Mouse (Mus musculus) midbrain, embryonic 11.5 days (tissue): Measurements from ENCODE around the gene Ngb. TPM values are rescaled to one million over a fixed set of nuclear protein-coding genes. Genes with fewer than 3 reads are reported as not detected.

Source experiments
- ATAC-seq: fragments of 200-750 bp; cut with Nextera tagmentation; 2 replicates; pipeline ENCODE4 v1.8.0; 2017; ENCODE audit warnings: moderate TSS enrichment, moderate library complexity; ENCODE audit not compliant: low FRiP score
- DNase-seq: peaks from one replicate; pipeline ENCODE4 v3.0.0; 2015; ENCODE audit warnings: low spot score; ENCODE audit errors: missing footprints
- H3K27ac ChIP-seq: fragments of 300-500 bp; sonication (generic); 2 replicates; pipeline ENCODE4 v1.5.1; 2014; ENCODE audit warnings: low read depth, low read length
- H3K27me3 ChIP-seq: fragments of 300-500 bp; sonication (generic); 2 replicates; pipeline ENCODE4 v1.6.1; 2014; ENCODE audit warnings: mild to moderate bottlenecking, low read length, moderate library complexity, mixed read lengths; ENCODE audit not compliant: control insufficient read depth, insufficient read depth
- H3K36me3 ChIP-seq: fragments of 300-500 bp; sonication (generic); 2 replicates; pipeline ENCODE4 v1.6.1; 2014; ENCODE audit warnings: mild to moderate bottlenecking, low read length, moderate library complexity, mixed read lengths; ENCODE audit not compliant: control insufficient read depth, insufficient read depth
- H3K4me1 ChIP-seq: fragments of 300-500 bp; sonication (generic); 2 replicates; pipeline ENCODE4 v1.6.1; 2014; ENCODE audit warnings: low read length; ENCODE audit not compliant: control insufficient read depth, insufficient read depth
- H3K4me2 ChIP-seq: fragments of 300-500 bp; sonication (generic); 2 replicates; pipeline ENCODE4 v1.6.1; 2014; ENCODE audit warnings: mild to moderate bottlenecking, moderate library complexity
- H3K4me3 ChIP-seq: fragments of 300-500 bp; sonication (generic); 2 replicates; pipeline ENCODE4 v1.5.1; 2014; ENCODE audit warnings: low read depth, low read length
- H3K9ac ChIP-seq: fragments of 300-500 bp; sonication (generic); 2 replicates; pipeline ENCODE4 v1.6.1; 2014; ENCODE audit warnings: low read length
- H3K9me3 ChIP-seq: fragments of 300-500 bp; sonication (generic); 2 replicates; pipeline ENCODE4 v1.6.1; 2016; ENCODE audit warnings: low read length; ENCODE audit not compliant: control insufficient read depth
- WGBS: fragments of 180-500 bp; shearing (Covaris S2); extraction: QIAGEN DNeasy Blood & Tissue Kit; methylation state at CpG from one replicate; pipeline ENCODE4 v1.1.7; 2014; 5-methylcytosine and 5-hydroxymethylcytosine counted together
- polyA plus RNA-seq: library from polyadenylated mRNA; unstranded; fragments of >200 nt; fragmentation: Nextera tagmentation; extraction: Ambion mirVana; gene quantifications from 2 replicates; pipeline ENCODE4 v1.2.1, GENCODE M21; 2014

Gene Ngb
- polyA plus RNA-seq, 1 experiment from 2014 or later = 0.33 TPM

DNA sequence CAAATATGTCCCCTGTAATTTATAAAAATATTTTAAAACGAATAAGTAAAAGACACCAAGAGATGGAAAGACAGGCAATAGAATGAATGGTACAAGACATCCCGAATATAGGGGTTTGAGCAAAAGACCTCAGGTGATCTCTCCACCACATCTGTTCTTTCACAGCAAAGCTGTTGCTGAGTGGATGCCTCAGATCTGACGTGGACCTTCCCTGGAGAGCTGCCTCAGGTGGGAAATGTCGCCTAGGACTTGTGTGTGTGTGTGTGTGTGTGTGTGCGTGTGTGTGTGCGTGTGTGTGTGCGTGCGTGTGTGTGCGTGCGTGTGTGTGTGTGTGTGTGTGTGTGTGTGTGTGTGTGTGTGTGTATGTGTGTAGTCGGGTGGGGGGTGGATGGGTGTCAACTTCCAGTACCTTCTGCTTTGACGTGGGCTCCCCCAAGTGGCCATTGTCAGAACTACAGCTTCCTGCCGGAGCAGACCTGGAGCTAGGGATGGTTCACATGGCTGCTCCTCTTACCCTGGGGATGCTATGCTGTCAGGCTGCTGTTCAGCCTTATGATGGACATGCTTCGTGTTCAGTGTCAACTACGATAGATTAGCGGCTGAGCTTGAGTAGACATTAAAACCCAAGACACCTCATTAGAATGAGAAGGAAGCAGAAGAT is 49.5 kb downstream of the Ngb start:
- Histone ChIP-seq H3K36me3 (no peaks in the 10 kb centered on the region), H3K9ac (no peak overlapping the region), H3K27ac (no peak overlapping the region), H3K4me1 (no peaks in the 10 kb centered on the region), H3K4me2 (no peak overlapping the region), H3K9me3 (no peaks in the 10 kb centered on the region), H3K27me3 (no peaks in the 10 kb centered on the region; the same call in 1 of the 2 replicates), H3K4me3 (no peak overlapping the region)
- DNase-seq = peak; percentile 97
- WGBS = 29% methylated on average over 11 of the region's 16 CpGs
- ATAC-seq = peak; percentile 67; the same call in 1 of the 2 replicates

GRCm38 (mm10) chr12:87047536-87047935 is 54.8 kb downstream of the Ngb start:
- Histone ChIP-seq H3K27ac (no peak overlapping the region), H3K9ac (no peak overlapping the region), H3K4me3 (no peak overlapping the region), H3K36me3 (no peaks in the 10 kb centered on the region), H3K4me2 (no peak overlapping the region), H3K9me3 (no peaks in the 10 kb centered on the region), H3K4me1 (peaks cover 9% of the 10 kb centered on the region), H3K27me3 (no peaks in the 10 kb centered on the region)
- ATAC-seq = no peak
- DNase-seq = no peak
- WGBS = 65% methylated on average over 3 of the region's 3 CpGs

Other genes starting within 250 kb of the Ngb start
- 24.4 and 26.4 TPM in 2 replicates for gene Irf2bpl, start 217.7 kb downstream of the Ngb start, polyA plus RNA-seq
- 37.9 and 38.4 TPM in 2 replicates for gene Cipc, start 155.5 kb downstream of the Ngb start, polyA plus RNA-seq
- 0.41 and 0.51 TPM in 2 replicates for gene Zdhhc22, start 112.1 kb downstream of the Ngb start, polyA plus RNA-seq
- 0.64 and 0.77 TPM in 2 replicates for gene Tmem63c, start 81.2 kb downstream of the Ngb start, polyA plus RNA-seq
- 30.7 and 34.6 TPM in 2 replicates for gene Gstz1, start 44.6 kb upstream of the Ngb start, polyA plus RNA-seq
- 15.7 and 16.1 TPM in 2 replicates for gene Pomt2, start 45.4 kb upstream of the Ngb start, polyA plus RNA-seq
- gene Samd15, start 97.2 kb upstream of the Ngb start, polyA plus RNA-seq = 1.2 and 1.4 TPM in 2 replicates
- gene Tmed8, start 97.9 kb upstream of the Ngb start, polyA plus RNA-seq = 4.3 TPM in 2 replicates
- 0.87 and 1.5 TPM in 2 replicates for gene Noxred1, start 136.2 kb upstream of the Ngb start, polyA plus RNA-seq
- 59.6 and 64.5 TPM in 2 replicates for gene Vipas39, start 163.7 kb upstream of the Ngb start, polyA plus RNA-seq
- 215 and 230 TPM in 2 replicates for gene Ahsa1, start 163.9 kb upstream of the Ngb start, polyA plus RNA-seq
- 0.52 and 0.53 TPM in 2 replicates for gene Ism2, start 197.2 kb upstream of the Ngb start, polyA plus RNA-seq